Mouse (Mus musculus): Measurements from ENCODE around the gene Cspg4. TPM values are rescaled to one million over a fixed set of nuclear protein-coding genes. Genes with fewer than 3 reads are reported as not detected.
A peak's percentile ranks its signal among the peaks of the same experiment; 100 is the strongest.
"Not testable (repeated sequence)": the region's sequence is repeated elsewhere in the genome, so short reads cannot be mapped to it uniquely, and the experiment has no call there.

The Cspg4 gene
- polyA plus RNA-seq, 1 experiment from 2014 or later: 9.1 TPM

GRCm38 (mm10) chr9:56899409-56899808 lies 34.6 kb downstream of the Cspg4 start:
- no peak for TF ChIP-seq EP300 (IDR thresholded peaks at IDR 0.05)
- no peak for TF ChIP-seq CTCF (IDR thresholded peaks at IDR 0.05)
- ATAC-seq: no peak
- Histone ChIP-seq H3K4me3 (ENCODE audit: low read depth, low read length) (no peak overlapping the region), H3K36me3 (ENCODE audit: insufficient read depth, low read length) (no peaks in the 10 kb centered on the region), H3K9me3 (ENCODE audit: low read length) (no peaks in the 10 kb centered on the region), H3K4me2 (replicated peaks; ENCODE audit: low read depth, low read length) (no peak overlapping the region), H3K27me3 (replicated peaks; ENCODE audit: insufficient read depth, low read length) (no peaks in the 10 kb centered on the region), H3K9ac (replicated peaks; ENCODE audit: low read depth) (no peak overlapping the region), H3K27ac (ENCODE audit: low read length) (no peak overlapping the region), H3K4me1 (ENCODE audit: insufficient read depth, low read depth, low read length) (no peaks in the 10 kb centered on the region)
- WGBS: 77% methylated on average over 11 of the region's 11 CpGs
- DNase-seq (ENCODE audit: low spot score): no peak

DNA sequence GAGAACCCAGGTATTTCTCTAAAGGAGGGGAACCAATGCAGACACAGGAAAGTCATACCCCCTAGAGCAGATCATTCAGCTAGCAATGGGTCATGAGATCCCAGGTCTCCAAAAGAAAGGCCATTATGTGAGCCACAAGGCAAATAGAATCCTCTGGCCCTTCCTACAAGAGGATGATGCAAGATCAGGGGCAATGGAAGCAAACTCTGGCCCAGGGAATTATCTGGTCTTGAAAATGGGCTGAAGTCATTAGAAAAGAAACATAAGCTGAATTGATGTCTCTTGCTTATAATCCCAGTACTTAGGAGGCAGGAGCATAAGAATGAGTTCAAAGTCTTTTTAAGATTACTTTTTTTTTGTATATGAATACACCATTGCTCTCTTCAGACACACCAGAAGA lies 35.2 kb downstream of the Cspg4 start:
- TF ChIP-seq CTCF (IDR thresholded peaks at IDR 0.05) (no peak), EP300 (IDR thresholded peaks at IDR 0.05) (no peak)
- ATAC-seq: no peak
- DNase-seq (ENCODE audit: low spot score): no peak
- no peaks in the 10 kb centered on the region for H3K36me3 ChIP-seq (ENCODE audit: insufficient read depth, low read length)
- H3K27me3 ChIP-seq (replicated peaks; ENCODE audit: insufficient read depth, low read length): no peaks in the 10 kb centered on the region
- no peak overlapping the region for H3K4me3 ChIP-seq (ENCODE audit: low read depth, low read length)
- no peak overlapping the region for H3K27ac ChIP-seq (ENCODE audit: low read length)
- no peaks in the 10 kb centered on the region for H3K4me1 ChIP-seq (ENCODE audit: insufficient read depth, low read depth, low read length)
- no peaks in the 10 kb centered on the region for H3K9me3 ChIP-seq (ENCODE audit: low read length)
- H3K9ac ChIP-seq (replicated peaks; ENCODE audit: low read depth): no peak overlapping the region
- no peak overlapping the region for H3K4me2 ChIP-seq (replicated peaks; ENCODE audit: low read depth, low read length)

DNA sequence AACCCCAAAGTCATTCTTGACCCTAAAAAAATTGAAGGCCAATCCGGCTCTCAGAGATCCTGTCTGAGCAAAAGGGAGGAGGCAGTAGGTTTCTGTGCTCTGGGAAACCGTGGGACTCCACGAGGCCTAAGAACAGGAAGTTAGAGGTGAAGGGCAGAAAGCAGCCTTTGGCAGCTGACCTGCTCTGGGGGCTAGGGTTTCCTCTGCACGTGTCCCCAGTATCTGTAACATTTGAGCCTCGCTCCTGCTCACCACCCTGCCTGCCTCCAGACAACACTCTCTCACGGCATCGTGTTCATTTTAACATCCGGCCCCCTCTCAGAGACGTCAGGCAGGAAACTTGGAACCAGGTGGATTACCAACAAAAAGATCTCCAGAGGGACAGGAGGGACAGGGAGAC lies 35.7 kb downstream of the Cspg4 start:
- H3K9ac ChIP-seq (replicated peaks; ENCODE audit: low read depth): no peak overlapping the region
- 17% methylated on average over 9 of the region's 9 CpGs for WGBS
- H3K27ac ChIP-seq (ENCODE audit: low read length): 0 out of 2 replicates have a peak overlapping the region, but pooled peaks have one; percentile 26
- no peaks in the 10 kb centered on the region for H3K4me1 ChIP-seq (ENCODE audit: insufficient read depth, low read depth, low read length)
- ATAC-seq: peak; percentile 34; the same call in 1 of the 2 replicates
- H3K4me2 ChIP-seq (replicated peaks; ENCODE audit: low read depth, low read length): no peak overlapping the region
- no peak overlapping the region for H3K4me3 ChIP-seq (ENCODE audit: low read depth, low read length)
- no peaks in the 10 kb centered on the region for H3K36me3 ChIP-seq (ENCODE audit: insufficient read depth, low read length)
- no peak for DNase-seq (ENCODE audit: low spot score)
- TF ChIP-seq CTCF (IDR thresholded peaks at IDR 0.05) (no peak), EP300 (IDR thresholded peaks at IDR 0.05) (no peak)
- H3K27me3 ChIP-seq (replicated peaks; ENCODE audit: insufficient read depth, low read length): no peaks in the 10 kb centered on the region
- no peaks in the 10 kb centered on the region for H3K9me3 ChIP-seq (ENCODE audit: low read length)

DNA sequence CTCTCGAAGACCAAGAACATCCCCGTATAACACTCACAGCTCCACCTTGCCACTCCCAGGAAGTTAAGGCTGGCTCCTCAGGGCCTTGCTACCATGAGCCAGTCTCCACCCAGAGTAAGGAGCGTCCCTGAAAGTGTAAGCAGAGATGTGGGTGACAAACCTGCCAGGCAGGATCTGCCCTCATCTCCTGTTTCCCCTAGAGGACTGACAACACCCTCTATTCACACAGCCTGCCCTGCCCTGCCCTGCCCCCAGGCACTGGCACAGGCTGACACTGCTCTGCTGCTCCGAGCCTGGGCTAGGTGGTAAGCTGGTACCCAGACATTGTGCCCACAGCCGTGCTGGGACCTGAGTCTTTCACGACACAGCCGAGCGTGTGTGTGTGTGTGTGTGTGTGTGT lies 36.4 kb downstream of the Cspg4 start:
- peak; percentile 57 for DNase-seq (ENCODE audit: low spot score)

DNA sequence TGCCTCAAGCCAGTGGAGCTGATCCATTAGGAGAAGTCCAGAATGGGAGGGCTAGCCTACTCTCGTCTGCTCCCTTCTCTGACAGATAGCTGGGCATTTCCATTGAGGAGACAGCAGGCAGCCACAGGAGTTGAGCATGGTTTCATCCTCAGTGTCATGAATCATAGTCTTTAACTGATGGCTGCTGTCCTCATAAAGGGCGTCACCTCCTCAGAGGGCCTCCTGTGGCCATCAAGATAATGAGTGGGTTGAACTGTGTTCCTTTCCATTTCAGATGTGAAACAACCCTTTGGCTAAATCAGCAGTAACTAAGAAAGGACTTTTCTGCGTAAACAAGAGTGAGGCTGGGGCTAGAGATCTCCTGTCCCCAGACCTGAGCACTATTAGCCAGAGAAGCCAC lies 38.8 kb downstream of the Cspg4 start:
- ATAC-seq (no peak), DNase-seq (ENCODE audit: low spot score) (no peak)
- H3K9me3 ChIP-seq (ENCODE audit: low read length): no peaks in the 10 kb centered on the region
- H3K4me1 ChIP-seq (ENCODE audit: insufficient read depth, low read depth, low read length): no peaks in the 10 kb centered on the region
- no peak overlapping the region for H3K4me3 ChIP-seq (ENCODE audit: low read depth, low read length)
- no peaks in the 10 kb centered on the region for H3K36me3 ChIP-seq (ENCODE audit: insufficient read depth, low read length)
- H3K4me2 ChIP-seq (replicated peaks; ENCODE audit: low read depth, low read length): no peak overlapping the region
- no peak overlapping the region for H3K27ac ChIP-seq (ENCODE audit: low read length)
- no peak overlapping the region for H3K9ac ChIP-seq (replicated peaks; ENCODE audit: low read depth)
- no peaks in the 10 kb centered on the region for H3K27me3 ChIP-seq (replicated peaks; ENCODE audit: insufficient read depth, low read length)
- WGBS: 86% methylated on average over 3 of the region's 3 CpGs
- TF ChIP-seq EP300 (IDR thresholded peaks at IDR 0.05) (no peak), CTCF (IDR thresholded peaks at IDR 0.05) (no peak)

More for the DNA sequence above, 36.4 kb downstream of the Cspg4 start:
- Histone ChIP-seq H3K36me3 (ENCODE audit: insufficient read depth, low read length) (no peaks in the 10 kb centered on the region), H3K4me3 (ENCODE audit: low read depth, low read length) (no peak overlapping the region), H3K27me3 (replicated peaks; ENCODE audit: insufficient read depth, low read length) (no peaks in the 10 kb centered on the region), H3K9me3 (ENCODE audit: low read length) (no peaks in the 10 kb centered on the region), H3K4me1 (ENCODE audit: insufficient read depth, low read depth, low read length) (no peaks in the 10 kb centered on the region), H3K4me2 (replicated peaks; ENCODE audit: low read depth, low read length) (no peak overlapping the region), H3K27ac (ENCODE audit: low read length) (0 out of 2 replicates have a peak overlapping the region, but pooled peaks have one; percentile 32), H3K9ac (replicated peaks; ENCODE audit: low read depth) (no peak overlapping the region)
- 32% methylated on average over 8 of the region's 8 CpGs for WGBS
- peak; percentile 84 for ATAC-seq
- TF ChIP-seq EP300 (IDR thresholded peaks at IDR 0.05) (no peak), CTCF (IDR thresholded peaks at IDR 0.05) (no peak)

- no peak for TF ChIP-seq CTCF (IDR thresholded peaks at IDR 0.05)
- TF ChIP-seq EP300 (IDR thresholded peaks at IDR 0.05): no peak
- Histone ChIP-seq H3K9ac (replicated peaks; ENCODE audit: low read depth) (no peak overlapping the region), H3K27me3 (replicated peaks; ENCODE audit: insufficient read depth, low read length) (no peaks in the 10 kb centered on the region), H3K4me3 (ENCODE audit: low read depth, low read length) (no peak overlapping the region), H3K27ac (ENCODE audit: low read length) (no peak overlapping the region), H3K36me3 (ENCODE audit: insufficient read depth, low read length) (no peaks in the 10 kb centered on the region), H3K4me1 (ENCODE audit: insufficient read depth, low read depth, low read length) (no peaks in the 10 kb centered on the region), H3K9me3 (ENCODE audit: low read length) (no peaks in the 10 kb centered on the region), H3K4me2 (replicated peaks; ENCODE audit: low read depth, low read length) (no peak overlapping the region)
- WGBS: 71% methylated on average over 9 of the region's 9 CpGs
- ATAC-seq: peak; percentile 62
- peak; percentile 48 for DNase-seq (ENCODE audit: low spot score)
These were observed 42.7 kb downstream of the Cspg4 start for GRCm38 (mm10) chr9:56907549-56907948.

- not testable (repeated sequence) for H3K36me3 ChIP-seq (ENCODE audit: insufficient read depth, low read length); ATAC-seq; H3K4me2 ChIP-seq (replicated peaks; ENCODE audit: low read depth, low read length); H3K27ac ChIP-seq (ENCODE audit: low read length); H3K4me3 ChIP-seq (ENCODE audit: low read depth, low read length); H3K4me1 ChIP-seq (ENCODE audit: insufficient read depth, low read depth, low read length); H3K27me3 ChIP-seq (replicated peaks; ENCODE audit: insufficient read depth, low read length); H3K9me3 ChIP-seq (ENCODE audit: low read length); DNase-seq (ENCODE audit: low spot score); H3K9ac ChIP-seq (replicated peaks; ENCODE audit: low read depth)
- WGBS: 32% methylated on average over 4 of the region's 4 CpGs
These were observed 45.2 kb downstream of the Cspg4 start for GRCm38 (mm10) chr9:56909991-56910390.

Data from lung, postnatal 0 days (tissue).